In the genomic region with DNA sequence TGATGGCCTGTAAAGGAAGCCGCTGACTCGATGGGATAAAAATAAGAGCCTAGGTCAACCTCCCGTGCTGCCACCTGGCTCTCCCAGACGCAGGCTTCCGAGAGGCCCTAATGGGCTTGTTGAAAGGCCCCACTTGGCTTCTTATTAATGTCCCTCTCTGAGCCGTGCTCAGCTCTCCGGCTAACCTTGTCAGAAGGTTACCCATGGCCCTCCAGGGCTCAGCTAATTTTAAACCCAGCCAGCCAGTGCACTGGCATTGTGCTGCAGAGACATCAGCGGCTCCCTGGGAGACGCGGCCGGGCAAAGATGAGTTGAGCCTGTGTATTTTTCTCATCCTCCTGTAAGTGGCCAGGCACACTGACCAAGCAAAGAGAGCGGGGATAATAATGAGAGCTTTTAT, we compare ENCODE assay signal across 9 mouse cellular contexts.
DNase-seq lines count a peak whose midpoint lies in the region; ATAC-seq and TF ChIP-seq lines count a peak whose summit lies in the region.
"Had no signal": no experiment of that assay in that cellular context is flagged by ENCODE, and none has a peak within 500 bp of the region (broad histone marks: within the 10 kb centered on the region; RNA-seq: fewer than 3 reads in every experiment).

No protein-coding gene starts in this region.

- WGBS in cerebellum, adult 2 months, result 30% methylated on average over 12 of the region's 12 CpGs
- 24% methylated on average over 12 of the region's 12 CpGs for whole genome bisulfite sequencing in heart, embryonic 13.5 days

- intact Hi-C loops in left cerebral cortex, postnatal 14 days (cut with DNase I), result no loop called here

- H3K4me1 ChIP-seq in cerebellum, adult 2 months (ENCODE audit: control insufficient read depth, insufficient read depth, low read length), result peaks cover 16% of the 10 kb centered on the region
- peaks cover 89% of the 10 kb centered on the region for H3K4me1 ChIP-seq in heart, embryonic 13.5 days

- TF ChIP-seq CTCF in cerebellum, adult 2 months (IDR thresholded peaks at IDR 0.05; ENCODE audit: borderline replicate concordance, insufficient read depth, low read depth, low read length), result no peak

- H3K9me3 ChIP-seq in heart, embryonic 13.5 days, result no peaks in the 10 kb centered on the region
- H3K9me3 ChIP-seq: limb, embryonic 13.5 days had no signal

- H3K4me2 ChIP-seq in heart, embryonic 13.5 days, result peak overlapping the region; percentile 64
- H3K4me2 ChIP-seq: limb, embryonic 13.5 days had no signal

- peak overlapping the region; percentile 77 for H3K9ac ChIP-seq in heart, embryonic 13.5 days
- H3K9ac ChIP-seq: limb, embryonic 13.5 days had no signal

- peak; percentile 11; the same call in 1 of the 2 replicates for ATAC-seq in heart, embryonic 13.5 days (ENCODE audit: extremely low read depth, insufficient number of reproducible peaks, low FRiP score, low TSS enrichment)
- no peak for ATAC-seq in erythroid progenitor cell, adult 5-6 weeks (replicated peaks; ENCODE audit: low FRiP score, poor library complexity, severe bottlenecking)

- no peak overlapping the region for H3K27ac ChIP-seq in cerebellum, adult 2 months (ENCODE audit: insufficient read depth, low read length)
- peak overlapping the region; percentile 88 for H3K27ac ChIP-seq in heart, embryonic 13.5 days (replicated peaks)
- H3K27ac ChIP-seq: limb, embryonic 13.5 days had no signal

- H3K27me3 ChIP-seq in cerebellum, adult 2 months (ENCODE audit: control insufficient read depth, insufficient read depth, low read length), result no peaks in the 10 kb centered on the region
- no peaks in the 10 kb centered on the region for H3K27me3 ChIP-seq in heart, embryonic 13.5 days (replicated peaks)
- H3K27me3 ChIP-seq: limb, embryonic 13.5 days had no signal

- TF ChIP-seq POLR2A in cerebellum, adult 2 months (IDR thresholded peaks at IDR 0.05; ENCODE audit: borderline replicate concordance, insufficient read depth, low read length), result no peak

- peak; percentile 34 for DNase-seq in ZHBTc4 (ENCODE audit: low read depth, low spot score)
- peak; percentile 59 to 60 for DNase-seq in cerebellum, adult 2 months
- DNase-seq in kidney, postnatal 25 days, result peak; percentile 68 to 86
- no peak for DNase-seq in layer of hippocampus, adult 8-10 months (ENCODE audit: low spot score in 2 of 2)
- DNase-seq in spleen, postnatal 10 days (ENCODE audit: low spot score in 2 of 2), result no peak
- DNase-seq in left cerebral cortex, postnatal 14 days (ENCODE audit: low spot score in 2 of 2), result no peak

- no peak overlapping the region for H3K4me3 ChIP-seq in cerebellum, adult 2 months (replicated peaks; ENCODE audit: insufficient read depth, low read depth, low read length)
- H3K4me3 ChIP-seq in heart, embryonic 13.5 days, result peak overlapping the region; percentile 45
- H3K4me3 ChIP-seq: limb, embryonic 13.5 days had no signal

- no peaks in the 10 kb centered on the region for H3K36me3 ChIP-seq in heart, embryonic 13.5 days
- H3K36me3 ChIP-seq: limb, embryonic 13.5 days had no signal

Comparison
In these comparisons a context has a peak if more than half of its experiments do, and no peak if none do; other contexts are left out.
1. DNase-seq: peak in ZHBTc4 (single experiment), cerebellum, adult 2 months (2 of 2) and kidney, postnatal 25 days (2 of 2); none in layer of hippocampus, adult 8-10 months (0 of 2), spleen, postnatal 10 days (0 of 2) and left cerebral cortex, postnatal 14 days (0 of 2).